Mouse (Mus musculus) CH12.LX (cell line): ENCODE measurements around the gene Pde4d. TPM values are rescaled to one million over a fixed set of nuclear protein-coding genes. Genes with fewer than 3 reads are reported as not detected.

ENCODE experiments used
- DNase-seq: peaks from one replicate; pipeline ENCODE4 v3.0.0-alpha.2; 2013; ENCODE audit errors: extremely low read depth
- H3K27ac ChIP-seq: 2 replicates; pipeline ENCODE4 v1.5.1; 2012; ENCODE audit warnings: low read depth, mild to moderate bottlenecking, control low read depth, moderate library complexity; ENCODE audit not compliant: insufficient read depth
- H3K27me3 ChIP-seq: replicated peaks from 2 replicates; pipeline ENCODE3; 2012; ENCODE audit warnings: inconsistent platforms
- H3K36me3 ChIP-seq, 2 experiments: replicated peaks in 1 of 2; 2 replicates each; pipeline versions ENCODE3 to v1.6.1; 2012; ENCODE audit warnings: inconsistent platforms in 1 of 2, low read length in 1 of 2, mild to moderate bottlenecking in 1 of 2, mixed read lengths in 1 of 2, moderate library complexity in 1 of 2; ENCODE audit not compliant: control insufficient read depth in 1 of 2, insufficient read depth in 1 of 2
- H3K4me1 ChIP-seq, 2 experiments: 2 replicates each; pipeline ENCODE4 v1.6.1; 2012; ENCODE audit warnings: inconsistent platforms in 1 of 2, moderate library complexity in 1 of 2; ENCODE audit not compliant: insufficient read depth in 2 of 2, control insufficient read depth in 1 of 2
- H3K4me2 ChIP-seq: 2 replicates; pipeline ENCODE4 v1.6.1; 2012; ENCODE audit warnings: low read depth, mild to moderate bottlenecking, control low read depth; ENCODE audit not compliant: poor library complexity, insufficient read depth, severe bottlenecking
- H3K4me3 ChIP-seq, 3 experiments: fragments of 150-350 bp in 1 of 3; sonication (generic) in 1 of 3; replicated peaks in 1 of 3; 2 replicates each; pipeline versions ENCODE3 to v1.5.1; 2011 to 2012; ENCODE audit warnings: low read depth in 2 of 3, low read length in 2 of 3, mild to moderate bottlenecking in 2 of 3, moderate library complexity in 2 of 3, control low read depth in 1 of 3, improper control_type of control experiment in 1 of 3, inconsistent platforms in 1 of 3, mixed read lengths in 1 of 3; ENCODE audit not compliant: poor library complexity in 1 of 3
- H3K79me2 ChIP-seq: replicated peaks from 2 replicates; pipeline ENCODE4 v1.6.1; 2012; ENCODE audit warnings: mild to moderate bottlenecking, moderate library complexity; ENCODE audit not compliant: control insufficient read depth, poor library complexity, insufficient read depth, severe bottlenecking; ENCODE audit errors: extremely low read depth
- H3K9ac ChIP-seq: 2 replicates; pipeline ENCODE4 v1.6.1; 2012; ENCODE audit warnings: low read depth, mild to moderate bottlenecking, control low read depth, moderate library complexity; ENCODE audit not compliant: insufficient read depth
- H3K9me3 ChIP-seq: replicated peaks from 2 replicates; pipeline ENCODE3; 2012; ENCODE audit warnings: low read length, inconsistent platforms, mixed read lengths
- BHLHE40 ChIP-seq: IDR thresholded peaks from 2 replicates; pipeline ENCODE4 v1.6.1; 2011; ENCODE audit warnings: mild to moderate bottlenecking, low read depth, low read length, improper control_type of control experiment
- CHD1 ChIP-seq: IDR thresholded peaks from 2 replicates; pipeline ENCODE4 v1.6.1; 2012; ENCODE audit warnings: low read depth, low read length, improper control_type of control experiment, inconsistent platforms
- CHD2 ChIP-seq: IDR thresholded peaks from 2 replicates; pipeline ENCODE4 v1.6.1; 2011; ENCODE audit warnings: low read length, improper control_type of control experiment
- EP300 ChIP-seq: IDR thresholded peaks from 2 replicates; pipeline ENCODE4 v1.6.1; 2011; ENCODE audit warnings: low read length, improper control_type of control experiment
- ETS1 ChIP-seq: conservative IDR thresholded peaks from 2 replicates; pipeline ENCODE4 v1.6.1; 2012; ENCODE audit warnings: low read depth, mild to moderate bottlenecking, inconsistent platforms, low read length, improper control_type of control experiment, moderate library complexity
- GABPA ChIP-seq: IDR thresholded peaks from 2 replicates; pipeline ENCODE4 v1.6.1; 2012; ENCODE audit warnings: low read depth, low read length, improper control_type of control experiment, inconsistent platforms; ENCODE audit not compliant: insufficient replicate concordance
- JUN ChIP-seq: IDR thresholded peaks from 2 replicates; pipeline ENCODE4 v1.6.1; 2011; ENCODE audit warnings: low read depth, mild to moderate bottlenecking, low read length, improper control_type of control experiment, moderate library complexity; ENCODE audit not compliant: insufficient read depth
- KAT2A ChIP-seq: IDR thresholded peaks from 2 replicates; pipeline ENCODE4 v1.6.1; 2012; ENCODE audit warnings: low read length, improper control_type of control experiment, inconsistent platforms; ENCODE audit not compliant: insufficient replicate concordance
- NRF1 ChIP-seq: IDR thresholded peaks from 2 replicates; pipeline ENCODE4 v1.6.1; 2014; ENCODE audit warnings: low read depth, mild to moderate bottlenecking, inconsistent platforms, low read length, improper control_type of control experiment, moderate library complexity
- POLR2A ChIP-seq: IDR thresholded peaks from 2 replicates; pipeline ENCODE4 v1.6.1; 2011; ENCODE audit warnings: low read depth, mild to moderate bottlenecking, improper control_type of control experiment, low read length
- POLR2AphosphoS2 ChIP-seq: IDR thresholded peaks from 2 replicates; pipeline ENCODE4 v1.6.1; 2011; ENCODE audit warnings: low read depth, low read length, improper control_type of control experiment
- RAD21 ChIP-seq: IDR thresholded peaks from 2 replicates; pipeline ENCODE4 v1.6.1; 2011; ENCODE audit warnings: low read depth, mild to moderate bottlenecking, low read length, improper control_type of control experiment, moderate library complexity
- SMC3 ChIP-seq: IDR thresholded peaks from 2 replicates; pipeline ENCODE4 v1.6.1; 2011; ENCODE audit warnings: low read depth, low read length, improper control_type of control experiment
- UBTF ChIP-seq: IDR thresholded peaks from 2 replicates; pipeline ENCODE4 v1.6.1; 2012; ENCODE audit warnings: low read depth, mild to moderate bottlenecking, inconsistent platforms, low read length, improper control_type of control experiment, moderate library complexity
- USF2 ChIP-seq: conservative IDR thresholded peaks from 2 replicates; pipeline ENCODE4 v1.6.1; 2011; ENCODE audit warnings: low read depth, low read length, improper control_type of control experiment
- ZKSCAN1 ChIP-seq: IDR thresholded peaks from 2 replicates; pipeline ENCODE4 v1.6.1; 2012; ENCODE audit warnings: low read depth, inconsistent platforms, low read length, improper control_type of control experiment, borderline replicate concordance
- ZMIZ1 ChIP-seq: IDR thresholded peaks from 2 replicates; pipeline ENCODE4 v1.6.1; 2012; ENCODE audit warnings: low read depth, mild to moderate bottlenecking, inconsistent platforms, low read length, improper control_type of control experiment
- dilution Hi-C: fragments of 300-500 bp; cut with MboI; formaldehyde crosslinking; loops from 2 replicates; pipeline ENCODE4 v1.14.3; 2020; ENCODE audit warnings: low sequenced_read_pairs; ENCODE audit not compliant: extremely low pct_unique_long_range_greater_than_20kb, extremely low pct_ligation_motif_present
- in situ Hi-C: fragments of 300-500 bp; cut with MboI; formaldehyde crosslinking; loops from 3 replicates; pipeline ENCODE4 v1.14.3; 2019; ENCODE audit warnings: low sequenced_read_pairs, low pct_ligation_motif_present, low pct_unique_long_range_greater_than_20kb, mixed read lengths
- polyA plus RNA-seq: library from polyadenylated mRNA; unstranded; fragments of >175 nt; gene quantifications from 2 replicates; pipeline ENCODE4 v1.2.1, GENCODE M21; 2012; ENCODE audit warnings: low read depth; ENCODE audit not compliant: insufficient read length
- total RNA-seq, 2 experiments: library from RNA; depleted of rRNA; stranded (reverse); fragments of 300-350 nt in 1 of 2; fragments of >200 nt in 1 of 2; gene quantifications; 2 replicates each; pipeline ENCODE4 v1.2.3; 2012 to 2014

The Pde4d gene
- total and polyA plus RNA-seq, 3 experiments = not detected

DNA sequence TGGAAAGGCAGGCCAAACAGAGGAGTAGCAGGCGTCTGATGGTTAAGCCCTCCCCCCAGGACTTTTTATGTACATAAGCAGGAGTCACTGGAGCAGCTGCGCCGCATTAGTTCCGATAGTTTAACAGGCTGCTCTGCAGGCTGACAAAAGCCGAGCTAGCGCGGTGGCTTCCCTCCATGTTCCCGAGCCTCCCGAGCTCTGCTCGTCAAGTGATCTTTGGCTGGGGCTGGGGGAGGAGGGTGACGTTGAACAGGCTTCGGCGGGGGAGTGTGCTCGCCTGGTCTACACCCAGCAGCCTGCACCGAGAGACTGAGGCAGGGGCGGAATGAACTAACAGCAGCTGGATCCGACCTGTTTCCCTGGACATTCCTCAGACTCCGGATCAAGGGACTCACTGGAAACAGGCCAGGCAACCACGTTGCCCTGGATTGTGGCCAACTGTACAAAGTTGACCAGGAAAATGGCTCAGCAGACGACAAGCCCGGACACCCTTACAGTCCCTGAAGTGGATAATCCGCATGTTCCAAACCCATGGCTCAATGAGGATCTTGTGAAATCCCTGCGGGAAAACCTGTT lies 810.6 kb downstream of the Pde4d start:
- TF ChIP-seq JUN (no peak), CHD1 (no peak), ZKSCAN1 (no peak), POLR2AphosphoS2 (no peak), POLR2A (no peak), SMC3 (no peak), USF2 (no peak), ETS1 (no peak), NRF1 (no peak), CHD2 (no peak), KAT2A (no peak), GABPA (no peak), UBTF (no peak)
- TF ChIP-seq, all 38 proteins: peak for 0
- no peak for DNase-seq
- no peak overlapping the region for H3K4me3 ChIP-seq
- no peak overlapping the region for H3K4me2 ChIP-seq
- no peaks in the 10 kb centered on the region for H3K79me2 ChIP-seq
- no peaks in the 10 kb centered on the region for H3K27me3 ChIP-seq
- H3K9me3 ChIP-seq = no peaks in the 10 kb centered on the region
- in situ Hi-C loops = no loop called here
- dilution Hi-C loops = no loop called here
- no peak overlapping the region for H3K27ac ChIP-seq
- H3K36me3 ChIP-seq = no peaks in the 10 kb centered on the region
- no peak overlapping the region for H3K9ac ChIP-seq
- H3K4me1 ChIP-seq = no peaks in the 10 kb centered on the region

DNA sequence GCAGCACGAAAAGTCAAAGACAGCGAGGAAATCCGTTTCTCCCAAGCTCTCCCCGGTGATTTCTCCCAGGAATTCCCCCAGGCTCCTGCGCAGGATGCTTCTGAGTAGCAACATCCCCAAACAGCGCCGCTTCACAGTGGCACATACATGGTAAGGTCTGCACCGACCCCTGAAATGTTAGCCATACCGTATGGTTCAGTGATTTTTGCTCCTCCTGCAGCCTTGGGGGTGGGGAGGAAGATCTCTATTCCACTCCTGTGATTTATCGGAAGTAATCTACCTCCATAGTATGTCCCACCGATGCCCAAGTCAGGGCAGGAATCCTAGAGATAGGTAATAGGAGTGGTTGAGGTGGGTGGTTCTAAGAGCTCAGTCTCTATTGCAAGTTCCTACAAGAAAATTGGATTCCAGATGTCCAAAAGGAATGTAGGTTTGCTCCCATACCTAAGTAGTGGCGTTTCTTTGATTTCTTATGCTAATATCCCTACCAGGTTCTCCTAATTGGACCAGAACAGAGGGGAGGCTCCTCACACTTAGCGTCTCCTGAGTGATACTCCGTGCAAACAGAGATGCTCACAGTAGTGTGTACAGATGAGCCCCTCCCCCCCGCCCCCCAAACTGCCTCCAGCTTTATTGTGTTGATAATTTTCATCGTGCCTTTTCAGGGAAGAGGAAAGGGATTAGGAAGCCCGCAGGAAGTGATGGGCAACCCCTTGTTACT lies 811.2 kb downstream of the Pde4d start:
- no peaks in the 10 kb centered on the region for H3K36me3 ChIP-seq
- no peaks in the 10 kb centered on the region for H3K4me1 ChIP-seq
- no peaks in the 10 kb centered on the region for H3K9me3 ChIP-seq
- no peak for TF ChIP-seq GABPA
- TF ChIP-seq EP300 = no peak
- no peak for TF ChIP-seq RAD21
- no peak for TF ChIP-seq BHLHE40
- no peak for TF ChIP-seq ZMIZ1
- TF ChIP-seq ETS1 = no peak
- H3K4me3 ChIP-seq = no peak overlapping the region
- H3K9ac ChIP-seq = no peak overlapping the region
- in situ Hi-C loops (no loop called here), dilution Hi-C loops (no loop called here)
- H3K27ac ChIP-seq = no peak overlapping the region
- no peaks in the 10 kb centered on the region for H3K27me3 ChIP-seq
- H3K79me2 ChIP-seq = no peaks in the 10 kb centered on the region
- no peak overlapping the region for H3K4me2 ChIP-seq
- DNase-seq = no peak
